ENCODE assay signal across 7 mouse cellular contexts in the genomic region with DNA sequence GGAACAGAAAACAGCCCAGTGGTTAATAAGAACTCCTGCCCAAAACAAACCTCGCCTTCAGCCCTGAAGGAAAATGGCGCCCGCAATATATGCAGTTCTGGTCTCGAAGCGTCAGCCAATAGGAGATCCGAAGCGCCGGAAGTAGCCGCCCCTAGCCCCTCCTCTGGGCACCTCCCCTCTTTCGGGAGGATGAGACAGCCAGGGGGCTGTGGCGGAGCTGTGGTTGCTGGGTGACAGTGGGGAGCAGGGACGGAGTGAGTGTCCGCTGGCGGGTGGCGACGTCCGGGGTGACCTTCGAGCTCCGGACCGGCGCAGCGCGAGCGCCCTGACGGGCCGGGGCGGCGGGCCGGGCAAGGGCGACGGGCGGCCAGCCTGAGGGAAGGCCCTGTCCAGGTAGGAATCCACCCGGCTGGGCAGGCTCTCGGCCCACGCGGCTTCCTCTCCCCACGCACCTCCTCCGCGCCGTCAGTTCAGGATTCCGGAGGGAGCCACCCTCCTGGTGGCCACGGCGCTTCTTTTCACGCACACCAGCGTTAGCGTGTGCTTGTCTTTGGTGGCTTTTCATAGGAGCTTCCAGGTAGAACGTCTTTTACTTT. TPM values are rescaled to one million over a fixed set of nuclear protein-coding genes. Genes with fewer than 3 reads are reported as not detected.
DNase-seq lines count a peak whose midpoint lies in the region; ATAC-seq lines count a peak whose summit lies in the region.

Gene Mfn1, plus strand, starts transcription at position 163 of the 596 bp plus-strand sequence.

- H3K4me2 ChIP-seq in embryonic facial prominence, embryonic 12.5 days (replicated peaks): peak within 1 kb of the TSS; percentile 56
- H3K4me2 ChIP-seq in limb, embryonic 11.5 days (ENCODE audit: low read depth, severe bottlenecking): peak within 1 kb of the TSS; percentile 60
- peak within 1 kb of the TSS; percentile 68 for H3K4me2 ChIP-seq in midbrain, embryonic 14.5 days (ENCODE audit: low read length)

- peak; percentile 98 for ATAC-seq in embryonic facial prominence, embryonic 12.5 days (ENCODE audit: insufficient number of reproducible peaks, insufficient read depth, low FRiP score, low TSS enrichment)
- ATAC-seq in limb, embryonic 11.5 days (ENCODE audit: insufficient number of reproducible peaks, low FRiP score, low TSS enrichment, low read depth): peak; percentile 99
- peak; percentile 99 for ATAC-seq in midbrain, embryonic 14.5 days (ENCODE audit: low FRiP score, low TSS enrichment)

- peak within 1 kb of the TSS; percentile 74 for H3K9ac ChIP-seq in embryonic facial prominence, embryonic 12.5 days
- peak within 1 kb of the TSS; percentile 82 for H3K9ac ChIP-seq in limb, embryonic 11.5 days (ENCODE audit: low read length)
- H3K9ac ChIP-seq in midbrain, embryonic 14.5 days (replicated peaks; ENCODE audit: low read length): peak within 1 kb of the TSS; percentile 85

- peaks cover 15% of the 10 kb centered on the region for H3K36me3 ChIP-seq in embryonic facial prominence, embryonic 12.5 days
- 0 out of 2 replicates have a peak, but pooled peaks cover 2% of the 10 kb centered on the region for H3K36me3 ChIP-seq in limb, embryonic 11.5 days (ENCODE audit: control insufficient read depth, insufficient read depth, low read length)
- peaks cover 11% of the 10 kb centered on the region for H3K36me3 ChIP-seq in midbrain, embryonic 14.5 days (ENCODE audit: control insufficient read depth, insufficient read depth, low read length)

- peak; percentile 93 for DNase-seq in adrenal gland, postnatal 25 days
- DNase-seq in heart, adult 11 months: peak; percentile 100
- DNase-seq in kidney, adult 18-20 months: peak; percentile 95
- peak; percentile 91 for DNase-seq in limb, embryonic 11.5 days (ENCODE audit: low spot score)
- peak; percentile 96 for DNase-seq in midbrain, embryonic 14.5 days
- DNase-seq in spleen, adult 18-20 months: peak; percentile 87 to 88

- 0 out of 2 replicates have a peak within 1 kb of the TSS, but pooled peaks have one; percentile 30 for H3K27ac ChIP-seq in embryonic facial prominence, embryonic 12.5 days
- no peak within 1 kb of the TSS for H3K27ac ChIP-seq in limb, embryonic 11.5 days (replicated peaks; ENCODE audit: low read depth, low read length)
- H3K27ac ChIP-seq in midbrain, embryonic 14.5 days (replicated peaks; ENCODE audit: low read depth, low read length): peak within 1 kb of the TSS; percentile 75

- H3K9me3 ChIP-seq in embryonic facial prominence, embryonic 12.5 days: peaks cover 6% of the 10 kb centered on the region; the same call in 1 of the 2 replicates
- no peaks in the 10 kb centered on the region for H3K9me3 ChIP-seq in limb, embryonic 11.5 days (ENCODE audit: control insufficient read depth, low read length)
- H3K9me3 ChIP-seq in midbrain, embryonic 14.5 days (ENCODE audit: control insufficient read depth, low read length): no peaks in the 10 kb centered on the region

- H3K4me3 ChIP-seq in embryonic facial prominence, embryonic 12.5 days: peak within 1 kb of the TSS; percentile 77
- peak within 1 kb of the TSS; percentile 83 for H3K4me3 ChIP-seq in limb, embryonic 11.5 days (ENCODE audit: low read depth, low read length)
- peak within 1 kb of the TSS; percentile 89 for H3K4me3 ChIP-seq in midbrain, embryonic 14.5 days (replicated peaks; ENCODE audit: low read depth, low read length)

- under 1% methylated on average over 46 of the region's 47 CpGs for WGBS in embryonic facial prominence, embryonic 12.5 days
- WGBS in limb, embryonic 11.5 days: under 1% methylated on average over 45 of the region's 47 CpGs
- under 1% methylated on average over 47 of the region's 47 CpGs for WGBS in midbrain, embryonic 14.5 days

- 0 out of 2 replicates have a peak, but pooled peaks cover 5% of the 10 kb centered on the region for H3K4me1 ChIP-seq in embryonic facial prominence, embryonic 12.5 days
- no peaks in the 10 kb centered on the region for H3K4me1 ChIP-seq in limb, embryonic 11.5 days (ENCODE audit: control insufficient read depth, insufficient read depth, low read length)
- peaks cover 9% of the 10 kb centered on the region for H3K4me1 ChIP-seq in midbrain, embryonic 14.5 days (ENCODE audit: control insufficient read depth, insufficient read depth, low read length)

- H3K27me3 ChIP-seq in embryonic facial prominence, embryonic 12.5 days: no peaks in the 10 kb centered on the region
- no peaks in the 10 kb centered on the region for H3K27me3 ChIP-seq in limb, embryonic 11.5 days (ENCODE audit: control insufficient read depth, insufficient read depth, low read length)
- H3K27me3 ChIP-seq in midbrain, embryonic 14.5 days (ENCODE audit: control insufficient read depth, insufficient read depth, low read length): no peaks in the 10 kb centered on the region

RNA-seq across cellular contexts. Expression of gene Mfn1, which starts in this region (rescaled TPM):
- 74.2 and 83.9 TPM in 2 replicates for total RNA-seq in adrenal gland, postnatal 25 days (2021)
- 40.7 and 44.5 TPM in 2 replicates for polyA plus RNA-seq in embryonic facial prominence, embryonic 12.5 days (2016; fragmentation: Nextera tagmentation; extraction: Ambion mirVana)
- polyA plus RNA-seq in limb, embryonic 11.5 days (2014; fragmentation: Nextera tagmentation; extraction: Ambion mirVana): 28.3 and 29.3 TPM in 2 replicates
- polyA plus RNA-seq in midbrain, embryonic 14.5 days (2014; fragmentation: Nextera tagmentation; extraction: Ambion mirVana): 28.8 and 42.6 TPM in 2 replicates
